Mouse (Mus musculus) A20 (cell line): Measurements from ENCODE around the gene Klk11.

ENCODE experiments used
- DNase-seq: peaks from one replicate; pipeline ENCODE4 v3.0.0-alpha.2; 2011; ENCODE audit warnings: low read depth, low spot score

Gene Klk11

GRCm38 (mm10) chr7:43796355-43796754 is 22.0 kb downstream of the Klk11 start:
- no peak for DNase-seq

- DNase-seq: peak; percentile 13
Measured at GRCm38 (mm10) chr7:43797333-43797769, 22.9 kb downstream of the Klk11 start, which contains the start of gene Klk8. Klk8 (plus strand) TSS chr7:43797577.

- DNase-seq: no peak
Measured at GRCm38 (mm10) chr7:43797844-43798462, 23.5 kb downstream of the Klk11 start.

GRCm38 (mm10) chr7:43799876-43800275 is 25.5 kb downstream of the Klk11 start:
- DNase-seq: peak; percentile 12

- DNase-seq: no peak
Measured at GRCm38 (mm10) chr7:43810994-43811393, 36.6 kb downstream of the Klk11 start, which contains the start of gene Klk7. Klk7 (plus strand) TSS chr7:43811294.

GRCm38 (mm10) chr7:43815211-43815610 is 40.8 kb downstream of the Klk11 start:
- DNase-seq: no peak

- no peak for DNase-seq
Measured at GRCm38 (mm10) chr7:43816746-43817145, 42.3 kb downstream of the Klk11 start.

GRCm38 (mm10) chr7:43821581-43821980 is 47.2 kb downstream of the Klk11 start:
- DNase-seq: no peak

- no peak for DNase-seq
Measured at GRCm38 (mm10) chr7:43824199-43824598, 49.8 kb downstream of the Klk11 start, which contains the start of gene Klk6. Klk6 (plus strand) TSS chr7:43824499.

GRCm38 (mm10) chr7:43826056-43826455 is 51.7 kb downstream of the Klk11 start:
- DNase-seq: no peak

- peak; percentile 40 for DNase-seq
Measured at GRCm38 (mm10) chr7:43827706-43828105, 53.3 kb downstream of the Klk11 start.
